In genomic region chr2:132505828-132506227, GRCm38 (mm10) we compare ENCODE assay signal across 28 mouse cellular contexts.
"Had no signal": no experiment of that assay in that cellular context is flagged by ENCODE, and none has a peak within 500 bp of the region (broad histone marks: within the 10 kb centered on the region; RNA-seq: fewer than 3 reads in every experiment).

No protein-coding gene starts in this region.

- H3K36me3 ChIP-seq: embryonic facial prominence, embryonic 10.5 days; embryonic facial prominence, embryonic 12.5 days; embryonic facial prominence, embryonic 13.5 days; embryonic facial prominence, embryonic 15.5 days; forebrain, embryonic 10.5 days; forebrain, embryonic 12.5 days; forebrain, embryonic 15.5 days had no signal

- H3K9me3 ChIP-seq: embryonic facial prominence, embryonic 10.5 days; embryonic facial prominence, embryonic 12.5 days; embryonic facial prominence, embryonic 13.5 days; embryonic facial prominence, embryonic 15.5 days; forebrain, embryonic 10.5 days; forebrain, embryonic 12.5 days; forebrain, embryonic 13.5 days; forebrain, embryonic 15.5 days had no signal

- H3K27ac ChIP-seq: embryonic facial prominence, embryonic 10.5 days; embryonic facial prominence, embryonic 12.5 days; embryonic facial prominence, embryonic 13.5 days; embryonic facial prominence, embryonic 15.5 days; forebrain, embryonic 10.5 days; forebrain, embryonic 12.5 days; forebrain, embryonic 13.5 days; forebrain, embryonic 15.5 days; gastrocnemius, adult 2 months had no signal

- H3K27me3 ChIP-seq: embryonic facial prominence, embryonic 12.5 days; embryonic facial prominence, embryonic 13.5 days; embryonic facial prominence, embryonic 15.5 days; forebrain, embryonic 12.5 days; forebrain, embryonic 13.5 days; forebrain, embryonic 15.5 days had no signal

- ATAC-seq: forebrain, embryonic 13.5 days; forebrain, embryonic 14.5 days; forebrain, embryonic 15.5 days; forebrain, embryonic 16.5 days; forebrain, postnatal 0 days had no signal

- H3K4me1 ChIP-seq: embryonic facial prominence, embryonic 12.5 days; forebrain, embryonic 12.5 days; forebrain, embryonic 13.5 days; forebrain, embryonic 15.5 days had no signal

- H3K4me2 ChIP-seq: embryonic facial prominence, embryonic 12.5 days; embryonic facial prominence, embryonic 13.5 days; embryonic facial prominence, embryonic 15.5 days; forebrain, embryonic 12.5 days; forebrain, embryonic 13.5 days; forebrain, embryonic 15.5 days had no signal

- H3K9ac ChIP-seq: embryonic facial prominence, embryonic 12.5 days; embryonic facial prominence, embryonic 13.5 days; embryonic facial prominence, embryonic 15.5 days; forebrain, embryonic 12.5 days; forebrain, embryonic 13.5 days; forebrain, embryonic 15.5 days; forebrain, postnatal 0 days had no signal

- H3K4me3 ChIP-seq: embryonic facial prominence, embryonic 10.5 days; embryonic facial prominence, embryonic 12.5 days; embryonic facial prominence, embryonic 13.5 days; embryonic facial prominence, embryonic 15.5 days; erythroblast, embryonic 14.5 days; forebrain, embryonic 10.5 days; forebrain, embryonic 12.5 days; forebrain, embryonic 13.5 days; forebrain, embryonic 15.5 days; gastrocnemius, adult 2 months had no signal

- DNase-seq: cerebellum, adult 18-20 months; cerebellum, adult 2 months; cerebellum, adult 8-10 months; cerebellum, adult 9-10 months; cerebellum, adult 9-11 months; cerebellum, postnatal 10 days; cerebellum, postnatal 14 days; cerebellum, postnatal 25 days; cerebellum, postnatal 36 days; embryo, embryonic 11 days; forebrain, postnatal 0 days; gastrocnemius, adult 2 months; gastrocnemius, postnatal 10 days; gastrocnemius, postnatal 14 days; gastrocnemius, postnatal 25 days; gastrocnemius, postnatal 36 days; heart, adult 18-20 months had no signal
